Mouse (Mus musculus): ENCODE results near the gene Ccdc12.

DNA sequence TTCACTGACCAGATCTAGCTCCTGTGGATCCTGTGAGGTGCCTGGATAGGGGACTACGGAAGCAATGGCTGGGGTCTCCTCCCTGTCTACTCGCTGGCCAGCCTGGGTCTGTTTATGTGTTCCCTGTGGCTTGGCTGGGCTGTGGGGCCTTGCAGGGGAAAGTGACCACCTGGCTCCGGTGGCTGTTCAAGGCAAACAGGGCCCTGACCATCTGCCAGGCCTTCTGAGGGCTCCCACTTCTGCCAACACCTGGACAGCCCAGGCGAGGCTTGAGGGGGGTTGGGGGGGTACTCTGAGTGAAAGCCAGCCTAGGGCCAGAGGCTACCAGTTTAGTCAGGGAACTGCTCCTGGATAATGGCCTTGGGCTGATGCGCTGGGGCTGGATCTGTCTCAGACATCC is 63.7 kb downstream of the Ccdc12 start:
- TF ChIP-seq POLR2A (IDR thresholded peaks at IDR 0.05; ENCODE audit: low read depth, low read length) (no peak), CTCF (IDR thresholded peaks at IDR 0.05; ENCODE audit: borderline replicate concordance, insufficient read depth, low read length) (no peak)
